Mouse (Mus musculus): ENCODE results near the gene Slfn8. TPM values are rescaled to one million over a fixed set of nuclear protein-coding genes. Genes with fewer than 3 reads are reported as not detected.
"Not testable (repeated sequence)": the region's sequence is repeated elsewhere in the genome, so short reads cannot be mapped to it uniquely, and the experiment has no call there.

Slfn8 gene
- polyA plus RNA-seq, 1 experiment from 2014 or later: 0.62 TPM

- no peaks in the 10 kb centered on the region for H3K9me3 ChIP-seq
- H3K36me3 ChIP-seq: no peaks in the 10 kb centered on the region
- no peaks in the 10 kb centered on the region for H3K4me1 ChIP-seq
- no peak for ATAC-seq (ENCODE audit: insufficient number of reproducible peaks, insufficient read depth, low FRiP score, low TSS enrichment, low read depth)
- no peak overlapping the region for H3K4me2 ChIP-seq
- H3K9ac ChIP-seq: no peak overlapping the region
- H3K4me3 ChIP-seq: no peak overlapping the region
- no peak overlapping the region for H3K27ac ChIP-seq
- WGBS: 82% methylated on average over 3 of the region's 3 CpGs
- no peaks in the 10 kb centered on the region for H3K27me3 ChIP-seq
Observed at GRCm38 (mm10) chr11:83045642-83046041, 25.0 kb upstream of the Slfn8 start.

DNA sequence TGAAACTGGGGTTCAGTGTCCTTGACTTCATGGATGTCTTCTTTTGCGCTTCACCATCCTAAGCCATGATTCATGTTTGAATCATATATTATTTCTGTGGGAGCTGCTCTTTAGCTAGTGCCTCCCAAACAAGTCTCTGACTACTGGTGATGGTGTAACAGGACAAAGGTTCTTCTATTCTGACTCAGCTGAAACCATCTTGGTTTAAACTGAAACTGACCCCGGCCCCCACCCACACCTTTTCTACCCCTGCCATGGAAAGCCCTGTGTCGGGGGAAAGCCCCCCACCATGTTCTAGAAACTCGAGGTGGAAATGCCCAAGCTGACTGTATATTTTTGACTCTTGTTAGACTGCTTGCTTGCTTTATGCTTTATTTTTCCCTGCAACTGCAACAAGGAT is 23.3 kb upstream of the Slfn8 start:
- no peak overlapping the region for H3K4me3 ChIP-seq
- WGBS: 79% methylated on average over 4 of the region's 4 CpGs
- H3K27ac ChIP-seq: no peak overlapping the region
- no peaks in the 10 kb centered on the region for H3K9me3 ChIP-seq
- H3K36me3 ChIP-seq: no peaks in the 10 kb centered on the region
- no peak overlapping the region for H3K9ac ChIP-seq
- H3K4me2 ChIP-seq: no peak overlapping the region
- H3K4me1 ChIP-seq: no peaks in the 10 kb centered on the region
- ATAC-seq (ENCODE audit: insufficient number of reproducible peaks, insufficient read depth, low FRiP score, low TSS enrichment, low read depth): no peak
- H3K27me3 ChIP-seq: peaks cover 10% of the 10 kb centered on the region

GRCm38 (mm10) chr11:83041000-83041399 is 20.4 kb upstream of the Slfn8 start:
- no peak for ATAC-seq (ENCODE audit: insufficient number of reproducible peaks, insufficient read depth, low FRiP score, low TSS enrichment, low read depth)
- Histone ChIP-seq H3K4me1 (no peaks in the 10 kb centered on the region), H3K27ac (no peak overlapping the region), H3K4me3 (no peak overlapping the region), H3K9ac (no peak overlapping the region), H3K36me3 (no peaks in the 10 kb centered on the region), H3K9me3 (no peaks in the 10 kb centered on the region), H3K4me2 (no peak overlapping the region), H3K27me3 (peaks cover 10% of the 10 kb centered on the region)

GRCm38 (mm10) chr11:83040325-83040724 is 19.7 kb upstream of the Slfn8 start:
- H3K27me3 ChIP-seq: peaks cover 10% of the 10 kb centered on the region
- peak overlapping the region; percentile 43; the same call in 1 of the 2 replicates for H3K4me2 ChIP-seq
- H3K9ac ChIP-seq: no peak overlapping the region
- 29% methylated on average over 1 of the region's 1 CpGs for WGBS
- no peaks in the 10 kb centered on the region for H3K36me3 ChIP-seq
- no peaks in the 10 kb centered on the region for H3K4me1 ChIP-seq
- no peak overlapping the region for H3K27ac ChIP-seq
- no peaks in the 10 kb centered on the region for H3K9me3 ChIP-seq
- H3K4me3 ChIP-seq: no peak overlapping the region
- no peak for ATAC-seq (ENCODE audit: insufficient number of reproducible peaks, insufficient read depth, low FRiP score, low TSS enrichment, low read depth)

- peaks cover 10% of the 10 kb centered on the region for H3K27me3 ChIP-seq
- WGBS: 8% methylated on average over 19 of the region's 19 CpGs
- H3K9me3 ChIP-seq: no peaks in the 10 kb centered on the region
- H3K4me1 ChIP-seq: no peaks in the 10 kb centered on the region
- peak overlapping the region; percentile 43 for H3K4me2 ChIP-seq
- H3K4me3 ChIP-seq: peak overlapping the region; percentile 5; the same call in 1 of the 2 replicates
- no peaks in the 10 kb centered on the region for H3K36me3 ChIP-seq
- ATAC-seq (ENCODE audit: insufficient number of reproducible peaks, insufficient read depth, low FRiP score, low TSS enrichment, low read depth): no peak
- H3K9ac ChIP-seq: no peak overlapping the region
- H3K27ac ChIP-seq: no peak overlapping the region
Observed at GRCm38 (mm10) chr11:83039796-83040195, 19.2 kb upstream of the Slfn8 start.

- Histone ChIP-seq H3K9me3 (no peaks in the 10 kb centered on the region), H3K27me3 (peaks cover 10% of the 10 kb centered on the region), H3K36me3 (no peaks in the 10 kb centered on the region), H3K27ac (no peak overlapping the region), H3K4me2 (peak overlapping the region; percentile 43; the same call in 1 of the 2 replicates), H3K9ac (no peak overlapping the region), H3K4me3 (no peak overlapping the region), H3K4me1 (no peaks in the 10 kb centered on the region)
- no peak for ATAC-seq (ENCODE audit: insufficient number of reproducible peaks, insufficient read depth, low FRiP score, low TSS enrichment, low read depth)
- WGBS: 71% methylated on average over 1 of the region's 1 CpGs
Observed at GRCm38 (mm10) chr11:83039156-83039555, 18.5 kb upstream of the Slfn8 start.

DNA sequence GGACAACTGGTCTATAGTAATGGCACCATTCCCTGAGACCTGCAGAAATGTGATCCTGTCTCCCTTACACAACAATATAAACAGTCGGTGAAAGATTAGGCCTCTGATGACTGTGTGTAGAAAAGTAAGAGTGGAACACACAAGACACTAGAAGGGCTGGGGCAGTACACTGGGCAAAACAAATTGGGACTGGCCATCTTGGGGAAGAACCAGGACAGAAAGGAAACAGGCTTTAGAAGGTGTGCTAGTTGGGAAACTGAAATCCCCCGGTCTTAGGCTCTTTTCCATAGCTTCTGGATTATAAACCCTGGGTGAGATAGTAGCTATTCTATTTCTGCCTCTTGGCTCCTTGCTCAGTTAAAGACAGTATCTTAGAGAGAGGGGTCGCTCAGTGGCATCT is 18.1 kb upstream of the Slfn8 start:
- H3K9me3 ChIP-seq; H3K4me3 ChIP-seq; H3K27ac ChIP-seq; H3K27me3 ChIP-seq; H3K4me1 ChIP-seq; H3K4me2 ChIP-seq; ATAC-seq (ENCODE audit: insufficient number of reproducible peaks, insufficient read depth, low FRiP score, low TSS enrichment, low read depth); H3K9ac ChIP-seq; H3K36me3 ChIP-seq: not testable (repeated sequence)
- 79% methylated on average over 3 of the region's 3 CpGs for whole genome bisulfite sequencing

DNA sequence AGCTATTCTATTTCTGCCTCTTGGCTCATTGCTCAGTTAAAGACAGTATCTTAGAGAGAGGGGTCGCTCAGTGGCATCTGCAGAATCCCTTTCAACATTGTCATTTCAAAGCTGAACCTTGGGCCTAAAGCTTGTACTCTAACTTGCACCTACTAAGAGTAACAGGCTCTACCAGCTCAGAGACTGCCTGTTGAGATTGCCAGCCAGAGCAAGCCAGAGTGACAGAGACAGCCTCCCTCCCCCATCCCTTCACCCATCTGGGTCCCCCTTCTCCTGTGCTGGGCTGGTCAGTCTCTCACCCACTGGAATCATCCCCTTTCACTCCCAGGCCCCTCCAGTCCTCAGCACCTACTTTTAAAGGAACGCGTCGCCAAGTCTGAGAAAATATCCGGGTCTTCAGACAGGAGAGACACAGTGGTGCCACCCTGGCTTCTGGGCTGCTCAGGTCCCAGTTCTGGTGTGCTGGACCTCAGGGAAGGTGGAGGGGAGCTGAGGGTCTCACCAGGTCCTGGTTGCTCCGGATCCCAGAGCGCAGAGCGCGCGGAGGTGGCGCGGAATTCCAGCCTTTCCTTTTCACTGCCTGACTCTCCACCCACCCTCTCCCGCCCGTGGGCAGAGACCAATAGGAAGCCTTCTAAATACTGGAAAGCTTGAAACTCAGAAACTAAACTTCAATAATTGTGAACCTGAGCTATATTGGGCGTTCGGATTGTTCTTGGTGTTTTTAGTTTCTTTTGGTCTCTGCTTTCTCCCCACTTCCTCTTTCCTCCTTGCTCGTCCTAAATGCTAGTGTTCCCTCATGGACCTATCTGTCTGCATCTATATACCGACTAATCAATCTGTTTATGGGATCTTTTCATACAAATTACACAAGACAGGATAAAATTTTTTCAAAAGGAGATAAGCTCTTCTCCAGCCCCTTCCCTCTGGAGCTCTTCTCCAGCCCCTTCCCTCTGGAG is 770 bp downstream of the Slfn8 start:
- WGBS: 79% methylated on average over 18 of the region's 18 CpGs
- not testable (repeated sequence) for ATAC-seq (ENCODE audit: insufficient number of reproducible peaks, insufficient read depth, low FRiP score, low TSS enrichment, low read depth); H3K9ac ChIP-seq; H3K27me3 ChIP-seq; H3K4me3 ChIP-seq; H3K4me1 ChIP-seq; H3K36me3 ChIP-seq; H3K9me3 ChIP-seq; H3K4me2 ChIP-seq; H3K27ac ChIP-seq

DNA sequence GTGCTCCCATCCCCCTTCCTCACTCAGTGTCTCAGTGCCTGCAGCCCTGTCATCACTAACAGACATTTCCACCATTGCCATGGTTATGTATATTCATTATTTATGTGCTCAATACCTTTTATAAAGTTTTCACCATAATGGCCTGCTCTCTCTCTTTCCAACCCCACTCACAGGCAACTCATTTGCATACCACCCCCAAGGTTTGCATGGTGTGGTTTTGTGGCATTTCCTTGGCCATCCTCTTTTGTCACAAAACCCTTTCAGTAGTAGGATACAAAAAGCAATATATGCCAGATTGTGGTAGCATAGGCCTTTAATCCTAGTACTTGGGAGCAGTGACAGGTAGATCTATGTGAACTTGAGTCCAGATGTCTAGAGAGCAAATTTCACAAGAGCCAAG is 4.5 kb downstream of the Slfn8 start:
- Histone ChIP-seq H3K36me3 (no peaks in the 10 kb centered on the region), H3K27ac (no peak overlapping the region), H3K9me3 (no peaks in the 10 kb centered on the region), H3K27me3 (no peaks in the 10 kb centered on the region), H3K4me2 (no peak overlapping the region), H3K9ac (no peak overlapping the region), H3K4me1 (no peaks in the 10 kb centered on the region; the same call in 1 of the 2 replicates), H3K4me3 (no peak overlapping the region)
- no peak for ATAC-seq (ENCODE audit: insufficient number of reproducible peaks, insufficient read depth, low FRiP score, low TSS enrichment, low read depth)

DNA sequence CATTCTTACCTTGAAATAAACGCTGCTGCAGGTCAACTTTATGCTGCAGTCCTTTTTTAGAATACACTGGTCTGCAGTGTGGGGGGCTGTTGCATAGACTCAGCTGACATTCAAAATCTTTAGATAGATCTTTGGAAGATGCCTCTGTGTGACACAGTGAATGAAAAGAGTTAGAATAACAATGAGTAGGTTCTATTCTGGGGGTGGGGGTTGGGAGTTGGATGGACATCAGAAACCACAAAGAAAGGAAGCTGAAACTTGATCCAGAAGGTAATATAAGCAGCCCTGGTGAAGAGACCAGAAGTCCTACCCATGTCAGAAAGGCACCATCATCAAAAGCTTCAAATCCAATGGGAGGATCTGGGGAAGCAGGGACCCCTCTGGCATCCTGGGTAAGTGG is 7.3 kb downstream of the Slfn8 start:
- Histone ChIP-seq H3K36me3 (no peaks in the 10 kb centered on the region), H3K9me3 (no peaks in the 10 kb centered on the region), H3K27me3 (no peaks in the 10 kb centered on the region), H3K27ac (no peak overlapping the region), H3K4me1 (no peaks in the 10 kb centered on the region), H3K4me2 (no peak overlapping the region), H3K4me3 (no peak overlapping the region), H3K9ac (no peak overlapping the region)
- 78% methylated on average over 1 of the region's 1 CpGs for WGBS
- no peak for ATAC-seq (ENCODE audit: insufficient number of reproducible peaks, insufficient read depth, low FRiP score, low TSS enrichment, low read depth)

DNA sequence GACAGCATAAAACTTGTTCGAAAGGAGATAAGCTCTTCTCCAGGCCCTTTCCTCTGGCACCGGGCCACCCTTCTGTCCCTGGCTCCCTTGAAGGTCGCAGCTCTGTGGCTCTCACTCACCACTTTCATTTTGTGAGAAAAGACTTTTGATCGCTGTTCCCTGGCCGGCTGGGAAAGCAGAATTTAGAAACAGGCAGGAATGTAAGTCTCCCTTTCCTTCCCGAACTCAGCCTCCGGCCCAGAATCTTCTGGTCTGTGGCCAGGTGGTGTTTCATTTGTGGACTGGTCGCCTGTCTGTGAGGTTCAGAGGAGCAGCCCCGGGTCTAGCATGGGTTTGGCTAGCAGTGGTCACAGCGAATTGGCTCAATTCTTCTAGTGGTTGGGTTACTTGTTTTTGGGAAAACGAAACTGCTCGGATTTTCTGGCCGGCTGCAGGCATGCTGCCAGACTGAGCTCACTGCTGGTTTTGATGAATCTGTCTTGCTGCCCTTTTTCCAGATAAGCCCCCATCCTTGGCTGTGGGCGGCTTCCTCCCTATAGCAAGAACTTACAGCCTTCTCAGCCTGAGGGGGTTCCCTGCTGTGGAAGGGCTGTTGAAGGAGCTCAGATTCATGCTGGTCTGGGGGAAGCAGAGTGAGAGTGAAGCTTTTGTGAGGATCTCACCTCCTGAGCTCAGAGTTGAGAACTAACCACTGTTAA is 29.0 kb downstream of the Slfn8 start, which contains the start of gene Slfn9:
Gene Slfn9 (minus strand): TSS at position 362 of the 698 bp plus-strand sequence.
- no peak for ATAC-seq (ENCODE audit: insufficient number of reproducible peaks, insufficient read depth, low FRiP score, low TSS enrichment, low read depth)
- Histone ChIP-seq H3K9me3 (no peaks in the 10 kb centered on the region), H3K27ac (peak within 1 kb of the TSS; percentile 58; the same call in 1 of the 2 replicates), H3K9ac (peak within 1 kb of the TSS; percentile 69), H3K27me3 (no peaks in the 10 kb centered on the region), H3K36me3 (no peaks in the 10 kb centered on the region), H3K4me1 (peaks cover 21% of the 10 kb centered on the region), H3K4me3 (peak within 1 kb of the TSS; percentile 48), H3K4me2 (peak within 1 kb of the TSS; percentile 72)
- WGBS: 6% methylated on average over 14 of the region's 14 CpGs
